Mouse (Mus musculus) forebrain, embryonic 12.5 days (tissue): ENCODE results near the gene Wbp2. TPM values are rescaled to one million over a fixed set of nuclear protein-coding genes. Genes with fewer than 3 reads are reported as not detected.
"Not testable (repeated sequence)": the region's sequence is repeated elsewhere in the genome, so short reads cannot be mapped to it uniquely, and the experiment has no call there.

Experiments used
- ATAC-seq: fragments of 200-750 bp; cut with Nextera tagmentation; 2 replicates; pipeline ENCODE4 v1.8.0; 2017; ENCODE audit warnings: moderate TSS enrichment; ENCODE audit not compliant: low FRiP score
- H3K27ac ChIP-seq: fragments of 300-500 bp; sonication (generic); 2 replicates; pipeline ENCODE4 v1.5.1; 2016; ENCODE audit warnings: mild to moderate bottlenecking
- H3K27me3 ChIP-seq: fragments of 300-500 bp; sonication (generic); 2 replicates; pipeline ENCODE4 v1.6.1; 2016; ENCODE audit warnings: mild to moderate bottlenecking
- H3K36me3 ChIP-seq: fragments of 300-500 bp; sonication (generic); replicated peaks from 2 replicates; pipeline ENCODE4 v1.6.1; 2016; ENCODE audit warnings: mild to moderate bottlenecking
- H3K4me1 ChIP-seq: fragments of 300-500 bp; sonication (generic); 2 replicates; pipeline ENCODE4 v1.6.1; 2016
- H3K4me2 ChIP-seq: fragments of 300-500 bp; sonication (generic); 2 replicates; pipeline ENCODE4 v1.6.1; 2016; ENCODE audit warnings: mild to moderate bottlenecking, moderate library complexity
- H3K4me3 ChIP-seq: fragments of 300-500 bp; sonication (generic); replicated peaks from 2 replicates; pipeline ENCODE4 v1.5.1; 2016; ENCODE audit warnings: mild to moderate bottlenecking
- H3K9ac ChIP-seq: fragments of 300-500 bp; sonication (generic); 2 replicates; pipeline ENCODE4 v1.6.1; 2016; ENCODE audit warnings: mild to moderate bottlenecking
- H3K9me3 ChIP-seq: fragments of 300-500 bp; sonication (generic); 2 replicates; pipeline ENCODE4 v1.6.1; 2016
- WGBS: fragments of 180-500 bp; shearing (Covaris S2); methylation state at CpG from one replicate; pipeline ENCODE4 v1.1.7; 2016; 5-methylcytosine and 5-hydroxymethylcytosine counted together
- polyA plus RNA-seq: library from polyadenylated mRNA; unstranded; fragments of >200 nt; fragmentation: Nextera tagmentation; extraction: Ambion mirVana; gene quantifications from 2 replicates; pipeline ENCODE4 v1.2.1, GENCODE M21; 2016

The Wbp2 gene
- polyA plus RNA-seq, 1 experiment from 2014 or later, result 92.3 TPM

DNA sequence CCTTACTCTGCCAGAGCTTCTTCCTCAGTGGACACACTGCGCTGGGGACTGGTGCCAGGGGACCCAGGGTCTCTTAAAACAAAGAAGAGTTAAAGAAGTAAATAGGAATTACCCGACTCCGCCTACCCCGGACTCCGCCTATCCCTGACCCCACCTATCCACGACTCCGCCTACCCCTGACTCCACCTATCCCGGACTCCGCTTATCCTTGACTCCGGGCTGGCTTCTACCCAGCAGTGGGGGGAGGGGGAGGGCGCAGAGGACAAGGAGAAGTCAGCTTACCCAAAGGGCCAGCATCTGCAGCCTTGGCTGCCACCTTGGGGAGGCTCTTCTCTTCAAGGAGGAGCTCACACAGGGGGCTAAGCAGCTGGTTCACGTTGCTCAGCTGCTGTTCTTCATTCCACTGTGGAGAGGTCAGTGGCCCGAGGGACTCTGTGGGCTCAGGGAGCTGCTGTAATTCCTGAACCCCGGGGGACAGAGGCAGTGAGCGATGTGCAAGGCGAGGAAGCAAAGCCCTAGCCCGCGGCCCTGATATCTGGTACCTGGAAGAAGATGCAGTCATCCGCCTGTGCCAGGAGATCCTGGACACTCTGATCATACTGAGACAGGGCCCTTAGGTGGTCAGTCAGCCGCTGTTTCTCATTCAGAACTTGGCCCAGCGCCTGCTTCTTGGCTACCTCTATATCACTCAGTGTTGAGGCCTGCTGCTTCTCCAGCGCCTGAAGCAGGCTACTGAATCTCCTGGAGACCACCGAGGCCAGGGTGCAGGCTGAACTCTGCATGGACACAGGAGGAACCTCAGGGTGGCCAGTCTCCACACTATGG lies 40.6 kb upstream of the Wbp2 start, which contains the start of gene Trim47:
Trim47 (minus strand) TSS at position 55 of the 825 bp plus-strand sequence.
- H3K4me2 ChIP-seq, result peak within 1 kb of the TSS; percentile 22
- peaks cover 34% of the 10 kb centered on the region for H3K4me1 ChIP-seq
- no peaks in the 10 kb centered on the region for H3K9me3 ChIP-seq
- H3K9ac ChIP-seq, result no peak within 1 kb of the TSS
- H3K27me3 ChIP-seq, result 0 out of 2 replicates have a peak, but pooled peaks cover 9% of the 10 kb centered on the region
- peak within 1 kb of the TSS; percentile 46; the same call in 1 of the 2 replicates for H3K27ac ChIP-seq
- no peak within 1 kb of the TSS for H3K4me3 ChIP-seq
- H3K36me3 ChIP-seq, result peaks cover 16% of the 10 kb centered on the region
- ATAC-seq, result no peak
- WGBS, result 23% methylated on average over 23 of the region's 23 CpGs

DNA sequence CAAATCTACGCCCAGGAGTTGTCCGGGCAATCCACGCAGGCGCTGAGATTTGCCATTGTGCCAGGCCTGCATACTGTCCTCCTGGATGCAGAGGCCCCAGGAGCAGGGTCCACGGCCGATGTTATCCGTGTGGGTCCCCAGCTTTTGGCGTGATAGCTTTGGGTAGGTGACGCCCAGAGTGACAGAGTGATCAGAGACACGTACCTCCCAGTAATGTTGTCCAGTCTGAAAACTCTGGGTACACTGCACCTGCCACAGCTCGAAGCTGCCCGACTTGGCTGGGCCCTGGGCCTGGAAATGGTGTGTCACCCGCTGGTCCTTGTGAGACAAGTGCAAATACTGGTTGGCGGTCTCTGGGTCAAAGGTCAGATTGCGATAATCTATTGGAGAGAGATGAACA lies 39.5 kb upstream of the Wbp2 start:
- 94% methylated on average over 15 of the region's 15 CpGs for WGBS
- H3K27ac ChIP-seq, result no peak overlapping the region
- ATAC-seq, result no peak
- H3K9me3 ChIP-seq, result no peaks in the 10 kb centered on the region
- no peak overlapping the region for H3K4me3 ChIP-seq
- H3K9ac ChIP-seq, result no peak overlapping the region
- H3K27me3 ChIP-seq, result 0 out of 2 replicates have a peak, but pooled peaks cover 7% of the 10 kb centered on the region
- H3K36me3 ChIP-seq, result peaks cover 5% of the 10 kb centered on the region
- no peak overlapping the region for H3K4me2 ChIP-seq
- peaks cover 29% of the 10 kb centered on the region for H3K4me1 ChIP-seq

DNA sequence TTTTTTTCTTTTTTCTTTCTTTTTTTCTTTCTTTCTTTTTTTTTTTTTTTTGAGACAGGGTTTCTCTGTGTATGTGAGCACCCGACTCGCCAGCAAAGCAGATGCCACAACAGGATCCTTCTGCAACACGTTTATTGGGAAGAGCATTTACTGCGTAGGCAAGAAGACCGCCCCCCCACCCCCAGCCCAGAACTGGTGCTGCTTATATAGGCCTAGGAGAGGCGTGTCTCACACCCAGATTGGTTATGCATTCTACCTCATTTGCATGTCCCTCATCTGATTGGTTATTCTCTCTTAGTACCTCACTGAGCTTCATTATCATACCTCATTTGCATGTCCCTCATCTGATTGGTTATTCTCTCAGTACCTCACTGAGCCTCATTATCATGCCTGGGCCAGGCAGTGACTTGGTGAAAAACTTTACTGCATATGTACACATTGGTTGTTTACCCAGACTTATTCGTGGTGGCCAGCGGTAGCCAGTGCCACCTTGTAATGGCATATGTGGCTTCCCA lies 35.0 kb upstream of the Wbp2 start:
- not testable (repeated sequence) for H3K9me3 ChIP-seq, H3K9ac ChIP-seq, H3K27ac ChIP-seq, H3K27me3 ChIP-seq, H3K4me1 ChIP-seq, H3K4me3 ChIP-seq, H3K36me3 ChIP-seq, H3K4me2 ChIP-seq, ATAC-seq
- WGBS, result 91% methylated on average over 8 of the region's 8 CpGs

DNA sequence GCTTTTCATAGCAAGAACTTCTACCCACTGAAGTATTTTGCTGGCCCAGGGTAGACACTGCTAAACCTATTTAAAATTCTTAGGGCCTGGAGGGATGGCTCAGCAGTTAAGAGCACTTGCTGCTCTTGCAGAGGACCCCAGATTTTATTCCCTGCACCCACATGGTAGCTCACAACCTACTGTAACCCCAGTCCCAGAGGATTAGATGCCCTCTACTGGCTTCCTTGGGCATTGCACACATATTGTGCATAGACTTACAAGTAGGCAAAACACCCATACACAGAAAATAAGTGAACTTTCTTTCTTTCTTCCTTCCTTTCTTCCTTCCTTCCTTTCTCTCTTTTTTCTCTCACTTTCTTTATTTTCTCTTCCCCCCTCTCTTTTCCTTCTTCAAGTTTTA lies 31.0 kb upstream of the Wbp2 start:
- H3K27me3 ChIP-seq, result 0 out of 2 replicates have a peak, but pooled peaks cover under 1% of the 10 kb centered on the region
- H3K36me3 ChIP-seq, result no peaks in the 10 kb centered on the region
- H3K4me2 ChIP-seq, result no peak overlapping the region
- no peak overlapping the region for H3K4me3 ChIP-seq
- no peaks in the 10 kb centered on the region for H3K9me3 ChIP-seq
- H3K9ac ChIP-seq, result no peak overlapping the region
- no peak overlapping the region for H3K27ac ChIP-seq
- peaks cover 10% of the 10 kb centered on the region for H3K4me1 ChIP-seq
- ATAC-seq, result no peak

DNA sequence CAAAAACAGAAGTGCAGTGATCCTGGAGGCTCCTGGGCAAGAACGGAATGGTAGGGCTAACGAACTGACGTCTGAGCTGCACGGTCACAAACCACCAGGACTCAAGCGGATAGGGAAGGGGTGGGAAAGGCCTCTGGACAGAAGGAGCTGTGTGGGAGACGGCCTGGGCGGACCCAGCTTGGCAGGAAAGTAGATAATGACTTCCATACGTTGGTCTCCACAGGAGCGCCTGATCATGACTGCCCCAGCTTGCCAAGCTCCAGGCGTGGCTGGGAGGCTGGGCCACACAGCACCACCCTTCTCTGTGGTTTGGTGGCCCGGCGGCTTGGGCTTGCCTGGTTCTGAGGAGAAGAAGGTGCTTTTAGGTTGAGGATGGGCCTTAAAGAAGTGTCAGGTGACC lies 30.4 kb upstream of the Wbp2 start:
- no peak overlapping the region for H3K27ac ChIP-seq
- H3K36me3 ChIP-seq, result no peaks in the 10 kb centered on the region
- peaks cover 4% of the 10 kb centered on the region for H3K27me3 ChIP-seq
- H3K4me2 ChIP-seq, result no peak overlapping the region
- H3K9ac ChIP-seq, result no peak overlapping the region
- no peak overlapping the region for H3K4me3 ChIP-seq
- WGBS, result 73% methylated on average over 12 of the region's 12 CpGs
- peaks cover 10% of the 10 kb centered on the region for H3K4me1 ChIP-seq
- no peaks in the 10 kb centered on the region for H3K9me3 ChIP-seq
- no peak for ATAC-seq

DNA sequence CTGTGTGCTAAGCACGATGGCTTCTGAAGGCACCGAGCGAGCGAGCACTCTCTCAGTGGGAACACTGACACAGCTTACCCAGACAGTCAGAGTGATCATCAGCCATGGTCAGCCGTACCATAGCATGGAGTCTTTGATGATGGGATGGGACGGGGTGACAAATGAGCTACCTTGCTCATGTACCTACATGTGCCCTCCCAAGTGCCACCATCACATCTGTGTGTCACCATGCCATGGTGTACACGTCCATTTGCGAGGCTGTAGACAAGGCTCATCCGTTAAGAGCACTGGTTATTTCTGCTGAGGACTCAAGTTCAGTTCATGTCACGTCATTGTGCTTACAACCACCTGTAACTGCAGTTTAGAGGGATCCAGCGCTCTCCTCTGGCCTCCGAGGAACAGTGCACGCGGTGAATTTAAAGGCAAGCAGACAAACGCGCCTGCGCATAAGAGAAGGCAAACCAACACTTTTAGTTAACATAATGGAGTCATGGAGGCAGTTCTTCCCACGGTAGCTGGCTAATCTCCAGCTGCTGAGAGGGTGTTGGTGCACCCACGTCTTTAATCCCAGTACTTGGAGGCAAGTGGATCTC lies 24.9 kb upstream of the Wbp2 start:
- Histone ChIP-seq H3K4me2 (no peak overlapping the region), H3K9me3 (no peaks in the 10 kb centered on the region), H3K27me3 (peaks cover 60% of the 10 kb centered on the region), H3K36me3 (no peaks in the 10 kb centered on the region), H3K9ac (no peak overlapping the region), H3K27ac (no peak overlapping the region), H3K4me3 (no peak overlapping the region), H3K4me1 (peaks cover 33% of the 10 kb centered on the region)
- ATAC-seq, result no peak
- 83% methylated on average over 19 of the region's 19 CpGs for WGBS

DNA sequence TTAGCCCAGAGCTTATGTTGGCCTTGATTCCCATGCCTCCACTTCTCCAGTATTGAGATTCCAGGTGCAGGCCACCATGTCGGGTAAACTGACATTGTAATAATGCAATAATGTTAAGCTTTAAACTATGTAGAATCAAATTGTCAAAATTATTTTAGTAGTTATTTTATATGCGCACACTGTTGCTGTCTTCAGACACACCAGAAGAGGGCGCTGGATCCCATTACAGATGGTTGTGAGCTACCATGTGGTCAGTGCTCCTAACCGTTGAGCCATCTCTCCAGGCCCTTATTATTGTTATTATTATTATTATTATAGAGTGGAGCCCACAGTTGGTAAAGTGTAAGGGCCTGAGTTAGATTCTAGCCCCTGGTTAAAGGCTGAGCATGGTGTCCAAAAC lies 24.3 kb upstream of the Wbp2 start:
- no peak overlapping the region for H3K9ac ChIP-seq
- no peaks in the 10 kb centered on the region for H3K36me3 ChIP-seq
- WGBS, result 75% methylated on average over 4 of the region's 4 CpGs
- ATAC-seq, result no peak
- H3K4me1 ChIP-seq, result peaks cover 39% of the 10 kb centered on the region
- no peaks in the 10 kb centered on the region for H3K9me3 ChIP-seq
- H3K4me3 ChIP-seq, result no peak overlapping the region
- no peak overlapping the region for H3K27ac ChIP-seq
- no peak overlapping the region for H3K4me2 ChIP-seq
- peaks cover 66% of the 10 kb centered on the region for H3K27me3 ChIP-seq

DNA sequence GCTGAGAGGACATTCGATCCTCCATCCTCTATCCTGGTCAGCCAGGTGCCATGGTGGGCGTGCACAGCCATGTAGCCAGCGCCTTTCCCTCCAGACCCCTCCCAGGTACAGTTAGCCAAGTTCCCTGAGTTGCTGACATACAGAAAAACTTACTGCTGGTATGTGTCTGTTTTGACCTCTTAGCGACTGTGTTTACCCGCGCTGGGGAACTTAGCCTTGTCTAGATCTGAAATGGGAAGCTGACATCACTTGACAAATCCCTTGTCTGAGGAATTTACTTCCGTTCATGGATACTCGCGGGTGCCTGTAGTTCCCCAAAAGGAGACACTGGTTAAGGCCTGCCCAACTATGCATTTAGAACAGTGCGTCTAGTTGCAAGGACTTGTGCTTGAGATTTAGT lies 23.7 kb upstream of the Wbp2 start:
- 36% methylated on average over 10 of the region's 10 CpGs for WGBS

DNA sequence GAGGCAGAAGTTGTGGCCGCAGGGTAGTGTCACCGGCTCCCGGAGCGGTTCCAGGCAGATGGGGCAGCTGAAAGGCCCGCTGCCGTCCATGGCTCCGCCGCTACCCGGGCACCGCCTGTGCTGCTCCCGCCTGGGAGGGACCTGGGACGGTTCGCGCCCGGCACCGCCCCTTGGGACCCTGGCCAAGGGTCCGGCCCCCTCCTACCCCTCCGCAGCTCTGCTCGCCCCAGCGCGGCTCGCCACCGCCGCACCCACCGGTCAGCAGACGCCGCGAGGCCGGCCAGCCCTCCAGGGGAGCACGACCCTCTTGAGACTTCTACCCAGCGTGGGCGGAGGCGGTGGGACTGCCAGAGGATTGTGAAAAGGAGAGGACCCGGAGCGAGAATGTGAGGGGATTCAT lies 23.3 kb upstream of the Wbp2 start:
- peak overlapping the region; percentile 29 for H3K9ac ChIP-seq
- 3% methylated on average over 35 of the region's 35 CpGs for WGBS
- no peak for ATAC-seq

More for the DNA sequence above, 23.7 kb upstream of the Wbp2 start:
- Histone ChIP-seq H3K27ac (no peak overlapping the region), H3K27me3 (peaks cover 71% of the 10 kb centered on the region), H3K4me2 (peak overlapping the region; percentile 46), H3K9ac (no peak overlapping the region), H3K9me3 (no peaks in the 10 kb centered on the region), H3K36me3 (no peaks in the 10 kb centered on the region), H3K4me3 (peak overlapping the region; percentile 38; the same call in 1 of the 2 replicates), H3K4me1 (peaks cover 42% of the 10 kb centered on the region)
- ATAC-seq, result no peak

DNA sequence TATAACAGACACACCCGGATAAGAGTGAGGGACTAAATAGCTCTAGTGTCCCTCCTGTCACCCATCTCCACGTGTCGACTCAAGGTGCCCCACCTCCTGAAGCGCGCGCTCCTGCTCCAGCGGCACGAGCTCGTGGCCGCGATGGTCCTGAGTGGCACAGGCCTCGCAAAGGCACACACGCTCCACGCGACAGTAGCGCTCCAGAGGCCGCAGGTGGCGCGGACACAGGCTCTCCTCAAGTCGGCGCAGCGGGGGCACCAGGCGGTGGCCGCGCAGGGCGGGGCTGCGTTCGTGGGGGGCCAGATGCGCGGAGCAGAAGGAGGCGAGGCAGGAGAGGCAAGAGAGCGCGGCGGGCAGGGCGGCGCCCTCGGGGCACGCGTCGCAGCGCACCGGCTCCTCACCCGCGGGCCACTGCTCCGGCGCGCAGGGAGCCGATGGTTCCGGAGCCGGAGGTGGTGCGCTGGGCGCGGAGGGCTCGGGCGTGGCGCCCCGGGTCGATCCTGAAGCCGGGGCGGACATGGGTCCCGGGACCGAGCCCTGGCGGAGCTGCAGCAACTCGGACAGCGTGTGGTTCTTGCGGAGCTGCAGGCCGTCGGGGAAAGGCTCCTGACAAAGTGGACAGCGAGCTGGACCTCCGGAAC lies 22.8 kb upstream of the Wbp2 start:
- Histone ChIP-seq H3K4me1 (peaks cover 43% of the 10 kb centered on the region), H3K27ac (no peak overlapping the region), H3K27me3 (peaks cover 79% of the 10 kb centered on the region), H3K4me3 (peak overlapping the region; percentile 38), H3K9me3 (no peaks in the 10 kb centered on the region), H3K9ac (peak overlapping the region; percentile 29), H3K4me2 (peak overlapping the region; percentile 46), H3K36me3 (no peaks in the 10 kb centered on the region)
- no peak for ATAC-seq
- WGBS, result 4% methylated on average over 60 of the region's 70 CpGs

More for the DNA sequence above, 23.3 kb upstream of the Wbp2 start:
- Histone ChIP-seq H3K9me3 (no peaks in the 10 kb centered on the region), H3K36me3 (no peaks in the 10 kb centered on the region), H3K4me2 (peak overlapping the region; percentile 46), H3K4me1 (peaks cover 42% of the 10 kb centered on the region), H3K27me3 (peaks cover 75% of the 10 kb centered on the region), H3K4me3 (peak overlapping the region; percentile 38), H3K27ac (no peak overlapping the region)

DNA sequence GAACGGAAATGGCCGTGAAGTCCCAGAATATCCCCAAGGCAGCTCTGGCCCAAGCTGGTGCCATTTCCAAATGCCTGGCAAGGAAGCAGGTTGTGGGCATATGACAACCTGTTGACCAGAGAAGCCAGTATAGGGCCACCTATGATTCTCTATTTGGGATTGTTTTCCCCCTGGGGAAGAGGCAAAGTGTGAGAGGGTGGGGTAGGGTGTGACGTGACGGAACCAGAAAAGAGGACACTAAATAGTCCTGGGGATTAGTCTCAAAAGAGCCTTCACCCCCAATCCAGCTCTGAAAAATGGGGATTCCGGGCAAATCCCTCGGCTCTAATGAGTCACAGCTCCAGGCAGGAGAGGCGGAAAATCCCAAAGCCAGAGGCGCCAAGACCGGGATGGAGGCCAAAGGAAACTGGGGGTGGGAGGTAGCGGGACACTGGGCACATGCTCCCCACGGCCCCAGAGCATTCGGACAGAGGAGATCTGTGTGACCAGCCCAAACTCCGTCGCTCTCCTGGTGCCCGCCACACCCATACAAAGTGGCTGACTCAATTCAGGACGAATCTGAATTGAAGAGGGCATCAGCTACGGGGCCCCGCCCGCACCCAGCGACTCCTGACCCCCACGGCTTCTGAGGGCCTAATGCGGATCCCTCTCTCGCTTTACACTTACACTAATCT lies 21.8 kb upstream of the Wbp2 start:
- Histone ChIP-seq H3K4me2 (peak overlapping the region; percentile 4; the same call in 1 of the 2 replicates), H3K4me1 (peaks cover 53% of the 10 kb centered on the region), H3K27me3 (peaks cover 79% of the 10 kb centered on the region), H3K9me3 (no peaks in the 10 kb centered on the region), H3K27ac (no peak overlapping the region), H3K4me3 (peak overlapping the region; percentile 38; the same call in 1 of the 2 replicates), H3K9ac (no peak overlapping the region), H3K36me3 (no peaks in the 10 kb centered on the region)
- WGBS, result 2% methylated on average over 23 of the region's 23 CpGs
- ATAC-seq, result no peak
